Mouse (Mus musculus) ES-Bruce4 (cell line): Measurements from ENCODE around the gene Dnlz.

Experiments
- CTCF ChIP-seq: IDR thresholded peaks from one replicate; pipeline ENCODE4 v1.8.1; 2011; ENCODE audit warnings: low read depth, low read length
- EP300 ChIP-seq: IDR thresholded peaks from 2 replicates; pipeline ENCODE4 v1.6.1; 2011; ENCODE audit warnings: low read depth, low read length; ENCODE audit not compliant: insufficient read depth

GRCm38 (mm10) chr2:26391617-26392016 is 39.7 kb upstream of the Dnlz start:
- TF ChIP-seq CTCF (no peak), EP300 (no peak)
